Mouse (Mus musculus): ENCODE results near the gene Wfdc2. TPM values are rescaled to one million over a fixed set of nuclear protein-coding genes. Genes with fewer than 3 reads are reported as not detected.
"Not testable (repeated sequence)": the region's sequence is repeated elsewhere in the genome, so short reads cannot be mapped to it uniquely, and the experiment has no call there.

Wfdc2 gene
- total RNA-seq, 2 experiments from 2014 or later = not detected

GRCm38 (mm10) chr2:164604411-164604810 lies 42.2 kb downstream of the Wfdc2 start:
- ATAC-seq (replicated peaks; ENCODE audit: low FRiP score, poor library complexity, severe bottlenecking) = no peak

- ATAC-seq (replicated peaks; ENCODE audit: low FRiP score, poor library complexity, severe bottlenecking) = no peak
These were observed 46.6 kb downstream of the Wfdc2 start for GRCm38 (mm10) chr2:164608781-164609180.

- ATAC-seq (replicated peaks; ENCODE audit: low FRiP score, poor library complexity, severe bottlenecking) = not testable (repeated sequence)
These were observed 51.3 kb downstream of the Wfdc2 start, which contains the start of the genes Wfdc6b and Wfdc8 for GRCm38 (mm10) chr2:164613471-164613870. Wfdc6b (plus strand) TSS chr2:164613522. Wfdc8 (minus strand) TSS chr2:164613626.

- ATAC-seq (replicated peaks; ENCODE audit: low FRiP score, poor library complexity, severe bottlenecking) = no peak
These were observed 53.2 kb downstream of the Wfdc2 start for GRCm38 (mm10) chr2:164615386-164615785.

Other genes with a start within 250 kb of the Wfdc2 start
- gene Svs6, start 245.7 kb upstream of the Wfdc2 start, total RNA-seq (2015; ENCODE audit: low replicate concordance) = not detected in 2 replicates
- gene Svs6, start 245.7 kb upstream of the Wfdc2 start, total RNA-seq (2017; ENCODE audit: low replicate concordance) = not detected in 2 replicates
- gene Svs5, start 229.7 kb upstream of the Wfdc2 start, total RNA-seq (2015; ENCODE audit: low replicate concordance) = not detected in 2 replicates
- gene Svs5, start 229.7 kb upstream of the Wfdc2 start, total RNA-seq (2017; ENCODE audit: low replicate concordance) = not detected in 2 replicates
- 78.0 and 99.7 TPM in 2 replicates for gene Slpi, start 173.3 kb upstream of the Wfdc2 start, total RNA-seq (2015; ENCODE audit: low replicate concordance)
- gene Slpi, start 173.3 kb upstream of the Wfdc2 start, total RNA-seq (2017; ENCODE audit: low replicate concordance) = 6.9 and 12.7 TPM in 2 replicates
- not detected in 2 replicates for gene Rbpjl, start 159.3 kb upstream of the Wfdc2 start, total RNA-seq (2015; ENCODE audit: low replicate concordance)
- gene Rbpjl, start 159.3 kb upstream of the Wfdc2 start, total RNA-seq (2017; ENCODE audit: low replicate concordance) = not detected in 2 replicates
- gene Matn4, start 157.3 kb upstream of the Wfdc2 start, total RNA-seq (2015; ENCODE audit: low replicate concordance) = not detected in 2 replicates
- gene Matn4, start 157.3 kb upstream of the Wfdc2 start, total RNA-seq (2017; ENCODE audit: low replicate concordance) = not detected in 2 replicates
- gene Sdc4, start 118.5 kb upstream of the Wfdc2 start, total RNA-seq (2015; ENCODE audit: low replicate concordance) = 0.38 and 0.42 TPM in 2 replicates
- gene Sdc4, start 118.5 kb upstream of the Wfdc2 start, total RNA-seq (2017; ENCODE audit: low replicate concordance) = 0.09 and 0.98 TPM in 2 replicates
- gene Sys1, start 105.4 kb upstream of the Wfdc2 start, total RNA-seq (2015; ENCODE audit: low replicate concordance) = 7.1 and 9.8 TPM in 2 replicates
- 3.7 and 17.0 TPM in 2 replicates for gene Sys1, start 105.4 kb upstream of the Wfdc2 start, total RNA-seq (2017; ENCODE audit: low replicate concordance)
- not detected in 2 replicates for gene Gm20458, start 101.4 kb upstream of the Wfdc2 start, total RNA-seq (2015; ENCODE audit: low replicate concordance)
- not detected in 2 replicates for gene Gm20458, start 101.4 kb upstream of the Wfdc2 start, total RNA-seq (2017; ENCODE audit: low replicate concordance)
- not detected in 2 replicates for gene Trp53tg5, start 88.7 kb upstream of the Wfdc2 start, total RNA-seq (2015; ENCODE audit: low replicate concordance)
- gene Trp53tg5, start 88.7 kb upstream of the Wfdc2 start, total RNA-seq (2017; ENCODE audit: low replicate concordance) = not detected in 2 replicates
- 2.1 TPM in 1 of 2 replicates, not detected in the other for gene Dbndd2, start 76.3 kb upstream of the Wfdc2 start, total RNA-seq (2015; ENCODE audit: low replicate concordance)
- 0.84 and 3.9 TPM in 2 replicates for gene Dbndd2, start 76.3 kb upstream of the Wfdc2 start, total RNA-seq (2017; ENCODE audit: low replicate concordance)
- 13.6 and 17.1 TPM in 2 replicates for gene Pigt, start 64.9 kb upstream of the Wfdc2 start, total RNA-seq (2015; ENCODE audit: low replicate concordance)
- gene Pigt, start 64.9 kb upstream of the Wfdc2 start, total RNA-seq (2017; ENCODE audit: low replicate concordance) = 7.0 and 8.6 TPM in 2 replicates
- gene Spint3, start 11.0 kb downstream of the Wfdc2 start, total RNA-seq (2015; ENCODE audit: low replicate concordance) = not detected in 2 replicates
- gene Spint3, start 11.0 kb downstream of the Wfdc2 start, total RNA-seq (2017; ENCODE audit: low replicate concordance) = not detected in 2 replicates
- not detected in 2 replicates for gene Wfdc6a, start 23.0 kb downstream of the Wfdc2 start, total RNA-seq (2015; ENCODE audit: low replicate concordance)
- not detected in 2 replicates for gene Wfdc6a, start 23.0 kb downstream of the Wfdc2 start, total RNA-seq (2017; ENCODE audit: low replicate concordance)
- gene Eppin, start 31.2 kb downstream of the Wfdc2 start, total RNA-seq (2015; ENCODE audit: low replicate concordance) = not detected in 2 replicates
- gene Eppin, start 31.2 kb downstream of the Wfdc2 start, total RNA-seq (2017; ENCODE audit: low replicate concordance) = not detected in 2 replicates
- not detected in 2 replicates for gene Wfdc6b, start 51.1 kb downstream of the Wfdc2 start, total RNA-seq (2015; ENCODE audit: low replicate concordance)
- not detected in 2 replicates for gene Wfdc6b, start 51.1 kb downstream of the Wfdc2 start, total RNA-seq (2017; ENCODE audit: low replicate concordance)
- gene Wfdc8, start 51.2 kb downstream of the Wfdc2 start, total RNA-seq (2015; ENCODE audit: low replicate concordance) = not detected in 2 replicates
- not detected in 2 replicates for gene Wfdc8, start 51.2 kb downstream of the Wfdc2 start, total RNA-seq (2017; ENCODE audit: low replicate concordance)
- not detected in 2 replicates for gene Wfdc16, start 76.4 kb downstream of the Wfdc2 start, total RNA-seq (2015; ENCODE audit: low replicate concordance)
- not detected in 2 replicates for gene Wfdc16, start 76.4 kb downstream of the Wfdc2 start, total RNA-seq (2017; ENCODE audit: low replicate concordance)
- gene Wfdc10, start 93.6 kb downstream of the Wfdc2 start, total RNA-seq (2015; ENCODE audit: low replicate concordance) = not detected in 2 replicates
- gene Wfdc10, start 93.6 kb downstream of the Wfdc2 start, total RNA-seq (2017; ENCODE audit: low replicate concordance) = not detected in 2 replicates
- gene Wfdc9, start 94.2 kb downstream of the Wfdc2 start, total RNA-seq (2015; ENCODE audit: low replicate concordance) = not detected in 2 replicates
- gene Wfdc9, start 94.2 kb downstream of the Wfdc2 start, total RNA-seq (2017; ENCODE audit: low replicate concordance) = not detected in 2 replicates
- not detected in 2 replicates for gene Wfdc11, start 111.7 kb downstream of the Wfdc2 start, total RNA-seq (2015; ENCODE audit: low replicate concordance)
- gene Wfdc11, start 111.7 kb downstream of the Wfdc2 start, total RNA-seq (2017; ENCODE audit: low replicate concordance) = 0.77 TPM in 1 of 2 replicates, not detected in the other
- not detected in 2 replicates for gene Wfdc13, start 122.7 kb downstream of the Wfdc2 start, total RNA-seq (2015; ENCODE audit: low replicate concordance)
- not detected in 2 replicates for gene Wfdc13, start 122.7 kb downstream of the Wfdc2 start, total RNA-seq (2017; ENCODE audit: low replicate concordance)
- gene Spint4, start 136.1 kb downstream of the Wfdc2 start, total RNA-seq (2015; ENCODE audit: low replicate concordance) = not detected in 2 replicates
- not detected in 2 replicates for gene Spint4, start 136.1 kb downstream of the Wfdc2 start, total RNA-seq (2017; ENCODE audit: low replicate concordance)
- not detected in 2 replicates for gene Spint5, start 152.9 kb downstream of the Wfdc2 start, total RNA-seq (2015; ENCODE audit: low replicate concordance)
- not detected in 2 replicates for gene Spint5, start 152.9 kb downstream of the Wfdc2 start, total RNA-seq (2017; ENCODE audit: low replicate concordance)
- 16.7 and 19.9 TPM in 2 replicates for gene Wfdc3, start 183.5 kb downstream of the Wfdc2 start, total RNA-seq (2015; ENCODE audit: low replicate concordance)
- gene Wfdc3, start 183.5 kb downstream of the Wfdc2 start, total RNA-seq (2017; ENCODE audit: low replicate concordance) = 10.0 and 12.8 TPM in 2 replicates
- 79.2 and 130 TPM in 2 replicates for gene Dnttip1, start 183.6 kb downstream of the Wfdc2 start, total RNA-seq (2015; ENCODE audit: low replicate concordance)
- gene Dnttip1, start 183.6 kb downstream of the Wfdc2 start, total RNA-seq (2017; ENCODE audit: low replicate concordance) = 137 and 237 TPM in 2 replicates
- gene Ube2c, start 207.5 kb downstream of the Wfdc2 start, total RNA-seq (2015; ENCODE audit: low replicate concordance) = 268 and 318 TPM in 2 replicates
- 123 and 215 TPM in 2 replicates for gene Ube2c, start 207.5 kb downstream of the Wfdc2 start, total RNA-seq (2017; ENCODE audit: low replicate concordance)
- gene Tnnc2, start 217.6 kb downstream of the Wfdc2 start, total RNA-seq (2015; ENCODE audit: low replicate concordance) = not detected in 2 replicates
- gene Tnnc2, start 217.6 kb downstream of the Wfdc2 start, total RNA-seq (2017; ENCODE audit: low replicate concordance) = not detected in 2 replicates
- 2.1 and 2.9 TPM in 2 replicates for gene Snx21, start 223.4 kb downstream of the Wfdc2 start, total RNA-seq (2015; ENCODE audit: low replicate concordance)
- gene Snx21, start 223.4 kb downstream of the Wfdc2 start, total RNA-seq (2017; ENCODE audit: low replicate concordance) = 0.43 and 0.98 TPM in 2 replicates
- 9.6 and 10.0 TPM in 2 replicates for gene Acot8, start 242.5 kb downstream of the Wfdc2 start, total RNA-seq (2015; ENCODE audit: low replicate concordance)
- gene Acot8, start 242.5 kb downstream of the Wfdc2 start, total RNA-seq (2017; ENCODE audit: low replicate concordance) = 15.8 and 20.8 TPM in 2 replicates
- 0.58 and 1.9 TPM in 2 replicates for gene Zswim3, start 242.7 kb downstream of the Wfdc2 start, total RNA-seq (2015; ENCODE audit: low replicate concordance)
- gene Zswim3, start 242.7 kb downstream of the Wfdc2 start, total RNA-seq (2017; ENCODE audit: low replicate concordance) = 2.0 and 4.5 TPM in 2 replicates

Measured in erythroblast, adult 5-6 weeks (primary cell).